Mouse (Mus musculus) myocyte (in vitro differentiated cells): Measurements from ENCODE around the gene Ceacam1.

Experiments used
- CEBPB ChIP-seq: IDR thresholded peaks from 2 replicates; pipeline ENCODE4 v1.6.1; 2011; ENCODE audit warnings: mild to moderate bottlenecking, moderate library complexity; ENCODE audit not compliant: poor library complexity, insufficient read depth, severe bottlenecking
- E2F4 ChIP-seq: IDR thresholded peaks from one replicate; pipeline ENCODE4 v1.6.1; 2011; ENCODE audit warnings: mild to moderate bottlenecking, control low read depth, moderate library complexity; ENCODE audit not compliant: insufficient read depth
- MAX ChIP-seq: IDR thresholded peaks from one replicate; pipeline ENCODE4 v1.6.1; 2011; ENCODE audit warnings: low read depth, mild to moderate bottlenecking, control low read depth
- MYOD1 ChIP-seq, 3 experiments: IDR thresholded peaks; one replicate each; pipeline ENCODE4 v1.6.1; 2011; ENCODE audit warnings: control low read depth in 2 of 3, low read depth in 2 of 3, mild to moderate bottlenecking in 2 of 3, moderate library complexity in 1 of 3; ENCODE audit not compliant: insufficient read length in 2 of 3, control insufficient read depth in 1 of 3
- MYOG ChIP-seq, 3 experiments: IDR thresholded peaks; one replicate each; pipeline ENCODE4 v1.6.1; 2011; ENCODE audit warnings: control low read depth in 2 of 3, low read depth in 2 of 3, mild to moderate bottlenecking in 2 of 3; ENCODE audit not compliant: insufficient read length in 2 of 3, control insufficient read depth in 1 of 3, insufficient read depth in 1 of 3
- POLR2A ChIP-seq: IDR thresholded peaks from one replicate; pipeline ENCODE4 v1.6.1; 2011; ENCODE audit warnings: low read depth, mild to moderate bottlenecking, control low read depth, moderate library complexity; ENCODE audit not compliant: insufficient read length
- POLR2AphosphoS2 ChIP-seq: IDR thresholded peaks from one replicate; pipeline ENCODE4 v1.6.1; 2011; ENCODE audit warnings: low read depth, control low read depth; ENCODE audit not compliant: insufficient read length
- REST ChIP-seq: IDR thresholded peaks from one replicate; pipeline ENCODE4 v1.6.1; 2011; ENCODE audit warnings: mild to moderate bottlenecking, control low read depth, moderate library complexity; ENCODE audit not compliant: insufficient read depth, insufficient read length
- SRF ChIP-seq: IDR thresholded peaks from one replicate; pipeline ENCODE4 v1.6.1; 2011; ENCODE audit warnings: low read depth; ENCODE audit not compliant: control insufficient read depth, insufficient read length
- TCF12 ChIP-seq: IDR thresholded peaks from one replicate; pipeline ENCODE4 v1.6.1; 2011; ENCODE audit warnings: mild to moderate bottlenecking, control low read depth; ENCODE audit not compliant: poor library complexity, insufficient read depth, severe bottlenecking
- TCF3 ChIP-seq: IDR thresholded peaks from one replicate; pipeline ENCODE4 v1.6.1; 2011; ENCODE audit warnings: low read depth, control low read depth; ENCODE audit not compliant: insufficient read length
- USF1 ChIP-seq: IDR thresholded peaks from one replicate; pipeline ENCODE4 v1.6.1; 2011; ENCODE audit warnings: low read depth, mild to moderate bottlenecking, control low read depth, moderate library complexity

- TF ChIP-seq POLR2A: no peak
- TF ChIP-seq POLR2AphosphoS2: no peak
- TF ChIP-seq CEBPB: no peak
- no peak for TF ChIP-seq MAX
- no peak for TF ChIP-seq E2F4
- no peak for TF ChIP-seq USF1
- TF ChIP-seq MYOG (IDR thresholded peaks at IDR 0.05; ENCODE audit: control insufficient read depth in 1 of 3, insufficient read depth in 1 of 3, insufficient read length in 2 of 3, low read depth in 2 of 3): no peak
- TF ChIP-seq REST: no peak
- no peak for TF ChIP-seq TCF12
- no peak for TF ChIP-seq SRF
- TF ChIP-seq TCF3: no peak
- TF ChIP-seq MYOD1 (IDR thresholded peaks at IDR 0.05; ENCODE audit: control insufficient read depth in 1 of 3, insufficient read length in 2 of 3, low read depth in 2 of 3): no peak
Measured at GRCm38 (mm10) chr7:25440816-25441153, 36.6 kb downstream of the Ceacam1 start.
